Mouse (Mus musculus) bone marrow macrophage, adult 2 months (primary cell): ENCODE data around the gene Unc79.

Source experiments
- CTCF ChIP-seq: IDR thresholded peaks from 2 replicates; pipeline ENCODE4 v1.5.1; 2012; ENCODE audit warnings: low read depth, mild to moderate bottlenecking, low read length, moderate library complexity
- POLR2A ChIP-seq: IDR thresholded peaks from 2 replicates; pipeline ENCODE4 v1.6.1; 2012; ENCODE audit warnings: mild to moderate bottlenecking, low read depth, low read length, borderline replicate concordance

GRCm38 (mm10) chr12:103018161-103018560, 69.5 kb downstream of the Unc79 start:
- TF ChIP-seq CTCF (no peak), POLR2A (no peak)
